Mouse (Mus musculus) stomach, embryonic 16.5 days (tissue): Measurements from ENCODE around the gene Neurl4. TPM values are rescaled to one million over a fixed set of nuclear protein-coding genes. Genes with fewer than 3 reads are reported as not detected.

ENCODE experiments used
- ATAC-seq: fragments of 200-750 bp; cut with Nextera tagmentation; 2 replicates; pipeline ENCODE4 v1.8.0; 2017; ENCODE audit warnings: moderate number of reproducible peaks, moderate TSS enrichment; ENCODE audit not compliant: insufficient read depth, low FRiP score
- H3K27ac ChIP-seq: fragments of 300-500 bp; sonication (generic); 2 replicates; pipeline ENCODE4 v1.5.1; 2014; ENCODE audit warnings: low read length
- H3K27me3 ChIP-seq: fragments of 300-500 bp; sonication (generic); 2 replicates; pipeline ENCODE4 v1.6.1; 2014; ENCODE audit warnings: low read length, control low read depth, mixed read lengths; ENCODE audit not compliant: control insufficient read depth, insufficient read depth
- H3K36me3 ChIP-seq: fragments of 300-500 bp; sonication (generic); 2 replicates; pipeline ENCODE4 v1.6.1; 2014; ENCODE audit warnings: low read length; ENCODE audit not compliant: control insufficient read depth, insufficient read depth
- H3K4me1 ChIP-seq: fragments of 300-500 bp; sonication (generic); 2 replicates; pipeline ENCODE4 v1.6.1; 2014; ENCODE audit warnings: low read length, control low read depth, mixed read lengths; ENCODE audit not compliant: control insufficient read depth, insufficient read depth
- H3K4me2 ChIP-seq: fragments of 300-500 bp; sonication (generic); 2 replicates; pipeline ENCODE4 v1.6.1; 2014; ENCODE audit warnings: low read depth, low read length, mixed read lengths
- H3K4me3 ChIP-seq: fragments of 300-500 bp; sonication (generic); replicated peaks from 2 replicates; pipeline ENCODE4 v1.5.1; 2014; ENCODE audit warnings: mild to moderate bottlenecking, low read length
- H3K9ac ChIP-seq: fragments of 300-500 bp; sonication (generic); 2 replicates; pipeline ENCODE4 v1.6.1; 2014; ENCODE audit warnings: low read length
- H3K9me3 ChIP-seq: fragments of 300-500 bp; sonication (generic); replicated peaks from 2 replicates; pipeline ENCODE4 v1.6.1; 2016; ENCODE audit warnings: low read length, control low read depth; ENCODE audit not compliant: control insufficient read depth
- WGBS: fragments of 180-500 bp; shearing (Covaris S2); extraction: QIAGEN DNeasy Blood & Tissue Kit; methylation state at CpG from one replicate; pipeline ENCODE4 v1.1.7; 2014; 5-methylcytosine and 5-hydroxymethylcytosine counted together
- polyA plus RNA-seq: library from polyadenylated mRNA; unstranded; fragments of >200 nt; fragmentation: Nextera tagmentation; extraction: Ambion mirVana; gene quantifications from 2 replicates; pipeline ENCODE4 v1.2.1, GENCODE M21; 2015

Neurl4 gene
- polyA plus RNA-seq, 1 experiment from 2014 or later = 7.5 TPM

- no peaks in the 10 kb centered on the region for H3K9me3 ChIP-seq
- H3K4me3 ChIP-seq = no peak overlapping the region
- peaks cover 4% of the 10 kb centered on the region; the same call in 1 of the 2 replicates for H3K4me1 ChIP-seq
- H3K27me3 ChIP-seq = no peaks in the 10 kb centered on the region
- 50% methylated on average over 8 of the region's 8 CpGs for whole genome bisulfite sequencing
- H3K36me3 ChIP-seq = no peaks in the 10 kb centered on the region
- no peak overlapping the region for H3K4me2 ChIP-seq
- H3K9ac ChIP-seq = no peak overlapping the region
- H3K27ac ChIP-seq = no peak overlapping the region
- ATAC-seq = no peak
Measured at GRCm38 (mm10) chr11:69886907-69887635, 13.8 kb upstream of the Neurl4 start.

DNA sequence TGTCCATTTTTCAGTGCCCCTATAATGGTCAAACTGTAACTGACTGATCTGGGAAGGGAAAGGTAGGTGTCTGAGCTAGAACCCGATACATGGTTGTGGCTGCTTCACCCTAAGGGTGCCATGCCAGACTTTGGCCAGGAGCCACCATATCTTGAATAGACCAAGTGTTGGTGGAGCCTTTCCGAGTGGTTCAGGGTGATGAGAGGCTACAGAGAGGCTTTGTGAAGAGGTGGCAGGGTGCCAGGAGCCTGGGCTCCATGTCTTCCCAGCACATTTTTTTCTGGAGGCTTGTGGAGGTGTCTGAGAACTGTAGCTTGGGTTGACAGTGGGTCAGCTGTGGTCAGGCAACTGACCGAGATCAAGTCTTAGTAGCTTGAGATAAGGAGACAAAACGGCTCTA lies 9.4 kb upstream of the Neurl4 start:
- Histone ChIP-seq H3K4me3 (no peak overlapping the region), H3K4me1 (0 out of 2 replicates have a peak, but pooled peaks cover 4% of the 10 kb centered on the region), H3K9ac (no peak overlapping the region), H3K4me2 (no peak overlapping the region), H3K27ac (no peak overlapping the region), H3K36me3 (no peaks in the 10 kb centered on the region), H3K9me3 (no peaks in the 10 kb centered on the region), H3K27me3 (no peaks in the 10 kb centered on the region)
- no peak for ATAC-seq
- WGBS = 60% methylated on average over 4 of the region's 4 CpGs

DNA sequence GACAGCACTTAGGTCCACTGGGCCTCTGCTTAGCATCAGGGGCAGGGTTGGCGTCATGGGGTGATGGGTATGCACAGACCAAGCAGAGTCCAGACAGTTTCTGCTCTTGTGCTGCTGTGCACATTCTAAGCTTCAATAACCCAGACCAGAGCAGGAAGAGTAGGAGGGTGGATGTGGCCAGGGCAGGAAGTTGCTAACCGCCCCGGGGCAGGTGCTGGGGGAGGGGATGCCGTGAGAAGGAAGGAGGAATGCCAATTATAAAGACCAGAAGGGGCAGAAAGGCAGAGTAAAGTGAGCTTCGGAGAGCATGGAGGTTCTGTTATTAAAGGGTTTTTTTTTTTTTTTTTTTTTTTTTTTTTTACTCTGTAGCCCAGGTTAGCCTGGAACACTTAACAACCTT lies 6.2 kb upstream of the Neurl4 start:
- Histone ChIP-seq H3K4me2 (no peak overlapping the region), H3K9me3 (no peaks in the 10 kb centered on the region), H3K4me1 (peaks cover 4% of the 10 kb centered on the region; the same call in 1 of the 2 replicates), H3K27ac (no peak overlapping the region), H3K9ac (no peak overlapping the region), H3K27me3 (no peaks in the 10 kb centered on the region), H3K4me3 (no peak overlapping the region), H3K36me3 (no peaks in the 10 kb centered on the region)
- ATAC-seq = no peak
- WGBS = 77% methylated on average over 5 of the region's 5 CpGs

DNA sequence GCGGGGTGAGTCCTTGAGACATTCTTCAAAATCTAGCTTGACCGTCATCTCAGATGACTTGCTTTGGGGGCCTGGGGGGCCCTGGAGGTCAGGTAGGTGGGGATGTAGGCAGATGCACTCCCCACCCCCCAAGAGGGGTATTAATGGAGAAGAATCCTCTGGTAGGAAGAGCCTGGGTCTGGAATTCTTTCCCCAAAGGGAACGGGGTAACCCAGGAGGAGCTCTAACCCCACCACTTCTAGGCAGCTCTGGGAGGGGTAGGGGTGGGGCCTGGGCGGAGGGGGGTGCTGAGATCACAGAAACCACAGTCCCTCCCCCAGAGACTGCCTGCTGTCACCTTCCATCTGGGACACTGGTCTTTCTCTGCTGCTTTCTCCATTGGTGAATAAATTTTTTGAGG lies 5.6 kb upstream of the Neurl4 start, which contains the start of gene Acap1:
Acap1 (minus strand) TSS at position 249 of the 400 bp plus-strand sequence.
- Histone ChIP-seq H3K27me3 (no peaks in the 10 kb centered on the region), H3K9ac (no peak within 1 kb of the TSS), H3K4me3 (no peak within 1 kb of the TSS), H3K4me2 (no peak within 1 kb of the TSS), H3K27ac (no peak within 1 kb of the TSS), H3K36me3 (no peaks in the 10 kb centered on the region), H3K9me3 (no peaks in the 10 kb centered on the region), H3K4me1 (peaks cover 8% of the 10 kb centered on the region)
- 64% methylated on average over 4 of the region's 4 CpGs for WGBS
- ATAC-seq = no peak

- WGBS = 25% methylated on average over 4 of the region's 4 CpGs
- no peak overlapping the region for H3K27ac ChIP-seq
Measured at GRCm38 (mm10) chr11:69899870-69900269, 1.0 kb upstream of the Neurl4 start.

GRCm38 (mm10) chr11:69901406-69901846 lies 554 bp downstream of the Neurl4 start:
- Histone ChIP-seq H3K4me1 (peaks cover 20% of the 10 kb centered on the region), H3K9ac (peak overlapping the region; percentile 92)

More at GRCm38 (mm10) chr11:69899870-69900269, 1.0 kb upstream of the Neurl4 start:
- H3K9ac ChIP-seq = peak overlapping the region; percentile 51
- peak overlapping the region; percentile 97 for H3K4me2 ChIP-seq
- no peaks in the 10 kb centered on the region for H3K9me3 ChIP-seq
- no peak for ATAC-seq
- peak overlapping the region; percentile 88 for H3K4me3 ChIP-seq
- H3K27me3 ChIP-seq = no peaks in the 10 kb centered on the region
- peaks cover 4% of the 10 kb centered on the region; the same call in 1 of the 2 replicates for H3K36me3 ChIP-seq
- H3K4me1 ChIP-seq = peaks cover 20% of the 10 kb centered on the region

DNA sequence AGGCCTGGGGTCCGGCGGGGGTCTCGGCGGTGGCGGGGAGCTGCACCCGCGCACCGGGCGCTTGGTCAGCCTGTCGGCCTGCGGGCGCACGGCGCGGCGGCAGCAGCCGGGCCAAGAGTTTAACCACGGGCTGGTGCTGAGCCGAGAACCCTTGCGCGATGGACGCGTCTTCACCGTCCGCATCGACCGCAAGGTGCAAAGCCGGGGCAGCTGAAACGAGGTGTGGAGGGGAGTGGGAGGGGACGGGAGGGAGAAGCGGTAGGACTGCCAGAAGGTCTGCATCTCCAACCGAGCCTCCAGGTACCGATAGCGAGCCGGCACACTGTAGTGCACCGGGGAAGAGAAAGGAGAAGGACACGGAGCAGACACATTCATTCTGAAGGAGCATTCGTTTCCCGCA lies 1.1 kb downstream of the Neurl4 start:
- no peak; the same call in 1 of the 2 replicates for ATAC-seq
- no peaks in the 10 kb centered on the region for H3K27me3 ChIP-seq
- peak overlapping the region; percentile 97 for H3K4me2 ChIP-seq
- peak overlapping the region; percentile 92 for H3K9ac ChIP-seq
- peak overlapping the region; percentile 99 for H3K27ac ChIP-seq
- H3K36me3 ChIP-seq = peaks cover 15% of the 10 kb centered on the region
- peaks cover 20% of the 10 kb centered on the region for H3K4me1 ChIP-seq
- H3K9me3 ChIP-seq = no peaks in the 10 kb centered on the region
- under 1% methylated on average over 39 of the region's 39 CpGs for WGBS
- peak overlapping the region; percentile 88 for H3K4me3 ChIP-seq

More at GRCm38 (mm10) chr11:69901406-69901846, 554 bp downstream of the Neurl4 start:
- Histone ChIP-seq H3K4me3 (peak overlapping the region; percentile 88), H3K4me2 (peak overlapping the region; percentile 97), H3K27me3 (no peaks in the 10 kb centered on the region), H3K36me3 (peaks cover 13% of the 10 kb centered on the region), H3K9me3 (no peaks in the 10 kb centered on the region), H3K27ac (peak overlapping the region; percentile 99)
- ATAC-seq = peak; percentile 82
- 0% methylated on average over 42 of the region's 42 CpGs for WGBS

DNA sequence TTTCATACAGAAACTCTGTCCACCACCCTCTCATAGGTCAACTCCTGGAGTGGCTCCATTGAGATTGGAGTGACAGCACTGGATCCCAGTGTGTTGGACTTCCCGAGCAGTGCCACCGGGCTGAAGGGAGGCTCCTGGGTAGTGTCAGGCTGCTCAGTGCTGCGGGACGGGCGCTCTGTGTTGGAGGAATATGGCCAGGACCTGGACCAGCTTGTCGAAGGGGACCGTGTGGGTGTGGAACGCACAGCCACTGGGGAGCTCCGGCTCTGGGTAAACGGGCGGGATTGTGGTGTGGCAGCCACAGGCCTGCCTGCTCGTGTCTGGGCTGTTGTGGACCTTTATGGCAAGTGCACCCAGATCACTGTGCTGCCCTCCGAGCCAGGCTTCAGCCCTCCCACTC lies 2.1 kb downstream of the Neurl4 start:
- Histone ChIP-seq H3K36me3 (peaks cover 20% of the 10 kb centered on the region), H3K4me3 (no peak overlapping the region), H3K4me1 (peaks cover 20% of the 10 kb centered on the region), H3K9me3 (no peaks in the 10 kb centered on the region), H3K27ac (no peak overlapping the region), H3K4me2 (peak overlapping the region; percentile 97; the same call in 1 of the 2 replicates), H3K27me3 (no peaks in the 10 kb centered on the region), H3K9ac (no peak overlapping the region)
- 78% methylated on average over 13 of the region's 13 CpGs for WGBS
- ATAC-seq = no peak

- WGBS = 92% methylated on average over 9 of the region's 9 CpGs
- Histone ChIP-seq H3K9ac (no peak overlapping the region), H3K27me3 (no peaks in the 10 kb centered on the region), H3K9me3 (no peaks in the 10 kb centered on the region), H3K4me1 (peaks cover 19% of the 10 kb centered on the region), H3K4me2 (no peak overlapping the region), H3K36me3 (peaks cover 25% of the 10 kb centered on the region), H3K4me3 (no peak overlapping the region), H3K27ac (no peak overlapping the region)
- no peak for ATAC-seq
Measured at GRCm38 (mm10) chr11:69904311-69904710, 3.4 kb downstream of the Neurl4 start.
